Comparison of ENCODE assay signal across 9 mouse cellular contexts in the genomic region with DNA sequence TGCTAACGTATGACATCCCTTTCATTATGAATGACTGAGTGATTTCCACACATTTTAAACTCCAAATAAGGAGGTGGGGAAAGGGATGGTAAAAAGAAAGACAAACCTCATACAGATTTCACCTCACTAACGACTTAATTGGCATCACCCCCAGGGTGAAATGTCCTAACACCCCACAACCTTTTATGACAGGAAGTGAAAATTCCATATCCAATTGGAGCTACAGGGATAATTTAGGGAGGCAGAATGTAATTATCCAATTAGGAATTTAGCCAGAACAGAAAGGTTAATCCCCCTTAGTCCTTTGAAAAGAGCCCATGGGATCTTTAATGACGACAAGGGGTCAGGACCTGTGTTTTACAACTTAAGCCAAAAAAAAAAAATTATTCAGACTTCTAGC.
DNase-seq lines count a peak whose midpoint lies in the region; ATAC-seq lines count a peak whose summit lies in the region.
"Had no signal": no experiment of that assay in that cellular context is flagged by ENCODE, and none has a peak within 500 bp of the region (broad histone marks: within the 10 kb centered on the region; RNA-seq: fewer than 3 reads in every experiment).

No protein-coding gene starts in this region.

- no peaks in the 10 kb centered on the region for H3K36me3 ChIP-seq in hindbrain, embryonic 14.5 days (replicated peaks; ENCODE audit: control insufficient read depth, insufficient read depth)
- no peaks in the 10 kb centered on the region for H3K36me3 ChIP-seq in hindbrain, embryonic 11.5 days (ENCODE audit: control insufficient read depth, insufficient read depth, low read length)
- no peaks in the 10 kb centered on the region for H3K36me3 ChIP-seq in forebrain, embryonic 16.5 days (ENCODE audit: control insufficient read depth, insufficient read depth)
- no peaks in the 10 kb centered on the region for H3K36me3 ChIP-seq in midbrain, embryonic 12.5 days
- no peaks in the 10 kb centered on the region for H3K36me3 ChIP-seq in intestine, embryonic 15.5 days

- no peaks in the 10 kb centered on the region for H3K9me3 ChIP-seq in hindbrain, embryonic 14.5 days (ENCODE audit: control insufficient read depth, low read length)
- H3K9me3 ChIP-seq in hindbrain, embryonic 11.5 days (ENCODE audit: control insufficient read depth, low read length), result no peaks in the 10 kb centered on the region
- H3K9me3 ChIP-seq in forebrain, embryonic 16.5 days (ENCODE audit: control insufficient read depth, low read length), result no peaks in the 10 kb centered on the region
- no peaks in the 10 kb centered on the region for H3K9me3 ChIP-seq in midbrain, embryonic 12.5 days
- H3K9me3 ChIP-seq in intestine, embryonic 15.5 days, result no peaks in the 10 kb centered on the region

- H3K4me2 ChIP-seq in hindbrain, embryonic 14.5 days (replicated peaks), result peak overlapping the region; percentile 34
- no peak overlapping the region for H3K4me2 ChIP-seq in hindbrain, embryonic 11.5 days (replicated peaks; ENCODE audit: low read depth, low read length)
- H3K4me2 ChIP-seq in forebrain, embryonic 16.5 days (ENCODE audit: low read length), result peak overlapping the region; percentile 43
- no peak overlapping the region for H3K4me2 ChIP-seq in midbrain, embryonic 12.5 days (replicated peaks)
- no peak overlapping the region for H3K4me2 ChIP-seq in intestine, embryonic 15.5 days (replicated peaks)

- peaks cover 12% of the 10 kb centered on the region for H3K4me1 ChIP-seq in hindbrain, embryonic 14.5 days (replicated peaks; ENCODE audit: control insufficient read depth, insufficient read depth, low read length)
- no peaks in the 10 kb centered on the region for H3K4me1 ChIP-seq in hindbrain, embryonic 11.5 days (replicated peaks; ENCODE audit: control insufficient read depth, insufficient read depth, low read length)
- peaks cover 16% of the 10 kb centered on the region for H3K4me1 ChIP-seq in forebrain, embryonic 16.5 days (replicated peaks; ENCODE audit: control insufficient read depth, insufficient read depth, low read length)
- H3K4me1 ChIP-seq in midbrain, embryonic 12.5 days, result peaks cover 15% of the 10 kb centered on the region
- 0 out of 2 replicates have a peak, but pooled peaks cover 2% of the 10 kb centered on the region for H3K4me1 ChIP-seq in intestine, embryonic 15.5 days (replicated peaks)

- no peak for ATAC-seq in hindbrain, embryonic 14.5 days (ENCODE audit: low FRiP score)
- no peak for ATAC-seq in hindbrain, embryonic 11.5 days (ENCODE audit: low FRiP score)
- ATAC-seq in forebrain, embryonic 16.5 days, result peak; percentile 64
- ATAC-seq in midbrain, embryonic 12.5 days (ENCODE audit: low FRiP score, low read depth), result peak; percentile 27; the same call in 1 of the 2 replicates
- ATAC-seq in intestine, embryonic 15.5 days, result no peak

- no peaks in the 10 kb centered on the region for H3K27me3 ChIP-seq in hindbrain, embryonic 14.5 days (ENCODE audit: control insufficient read depth, insufficient read depth, low read length)
- no peaks in the 10 kb centered on the region for H3K27me3 ChIP-seq in hindbrain, embryonic 11.5 days (ENCODE audit: control insufficient read depth, insufficient read depth, low read length)
- H3K27me3 ChIP-seq in forebrain, embryonic 16.5 days (replicated peaks; ENCODE audit: control insufficient read depth, insufficient read depth, low read length), result no peaks in the 10 kb centered on the region
- H3K27me3 ChIP-seq in midbrain, embryonic 12.5 days, result no peaks in the 10 kb centered on the region
- no peaks in the 10 kb centered on the region for H3K27me3 ChIP-seq in intestine, embryonic 15.5 days (replicated peaks)

- H3K9ac ChIP-seq in hindbrain, embryonic 14.5 days, result no peak overlapping the region
- no peak overlapping the region for H3K9ac ChIP-seq in hindbrain, embryonic 11.5 days (ENCODE audit: low read depth, low read length)
- no peak overlapping the region for H3K9ac ChIP-seq in forebrain, embryonic 16.5 days (replicated peaks; ENCODE audit: low read depth, low read length)
- H3K9ac ChIP-seq in midbrain, embryonic 12.5 days (replicated peaks), result no peak overlapping the region
- H3K9ac ChIP-seq in intestine, embryonic 15.5 days, result no peak overlapping the region

- no peak for DNase-seq in hindbrain, embryonic 14.5 days (ENCODE audit: low spot score)
- no peak for DNase-seq in hindbrain, embryonic 11.5 days (ENCODE audit: low spot score)
- peak; percentile 6 for DNase-seq in embryo, embryonic 9.5 days (ENCODE audit: extremely low spot score)
- DNase-seq in kidney, postnatal 36 days, result no peak
- DNase-seq in cerebellum, adult 8-10 months, result no peak
- DNase-seq: thymus, adult 2 months had no signal

- WGBS in hindbrain, embryonic 14.5 days, result 19% methylated on average over 3 of the region's 3 CpGs
- 61% methylated on average over 3 of the region's 3 CpGs for WGBS in hindbrain, embryonic 11.5 days
- 3% methylated on average over 3 of the region's 3 CpGs for WGBS in forebrain, embryonic 16.5 days
- WGBS in midbrain, embryonic 12.5 days, result 32% methylated on average over 3 of the region's 3 CpGs
- WGBS in intestine, embryonic 15.5 days, result 33% methylated on average over 3 of the region's 3 CpGs

- 0 out of 2 replicates have a peak overlapping the region, but pooled peaks have one; percentile 10 for H3K27ac ChIP-seq in hindbrain, embryonic 14.5 days
- H3K27ac ChIP-seq in hindbrain, embryonic 11.5 days (ENCODE audit: low read depth, low read length), result no peak overlapping the region
- H3K27ac ChIP-seq in forebrain, embryonic 16.5 days (ENCODE audit: low read length), result peak overlapping the region; percentile 65
- no peak overlapping the region; the same call in 1 of the 2 replicates for H3K27ac ChIP-seq in midbrain, embryonic 12.5 days (replicated peaks)
- H3K27ac ChIP-seq in intestine, embryonic 15.5 days, result no peak overlapping the region

- no peak overlapping the region for H3K4me3 ChIP-seq in hindbrain, embryonic 14.5 days (replicated peaks; ENCODE audit: low read length)
- no peak overlapping the region for H3K4me3 ChIP-seq in hindbrain, embryonic 11.5 days (ENCODE audit: low read depth, low read length)
- peak overlapping the region; percentile 10; the same call in 1 of the 2 replicates for H3K4me3 ChIP-seq in forebrain, embryonic 16.5 days (replicated peaks; ENCODE audit: low read length)
- H3K4me3 ChIP-seq in midbrain, embryonic 12.5 days, result no peak overlapping the region
- no peak overlapping the region for H3K4me3 ChIP-seq in intestine, embryonic 15.5 days (replicated peaks)

Comparison
In these comparisons a context has a peak if more than half of its experiments do, and no peak if none do; other contexts are left out.
1. H3K27ac ChIP-seq: peak in hindbrain, embryonic 14.5 days (single experiment) and forebrain, embryonic 16.5 days (single experiment); none in hindbrain, embryonic 11.5 days (single experiment), midbrain, embryonic 12.5 days (single experiment) and intestine, embryonic 15.5 days (single experiment).
2. H3K4me2 ChIP-seq: peak in hindbrain, embryonic 14.5 days (single experiment) and forebrain, embryonic 16.5 days (single experiment); none in hindbrain, embryonic 11.5 days (single experiment), midbrain, embryonic 12.5 days (single experiment) and intestine, embryonic 15.5 days (single experiment).
3. ATAC-seq: peak in forebrain, embryonic 16.5 days (single experiment) and midbrain, embryonic 12.5 days (single experiment); none in hindbrain, embryonic 14.5 days (single experiment), hindbrain, embryonic 11.5 days (single experiment) and intestine, embryonic 15.5 days (single experiment).